Mouse (Mus musculus): ENCODE results near the gene Cpxm2.

Cpxm2 gene

DNA sequence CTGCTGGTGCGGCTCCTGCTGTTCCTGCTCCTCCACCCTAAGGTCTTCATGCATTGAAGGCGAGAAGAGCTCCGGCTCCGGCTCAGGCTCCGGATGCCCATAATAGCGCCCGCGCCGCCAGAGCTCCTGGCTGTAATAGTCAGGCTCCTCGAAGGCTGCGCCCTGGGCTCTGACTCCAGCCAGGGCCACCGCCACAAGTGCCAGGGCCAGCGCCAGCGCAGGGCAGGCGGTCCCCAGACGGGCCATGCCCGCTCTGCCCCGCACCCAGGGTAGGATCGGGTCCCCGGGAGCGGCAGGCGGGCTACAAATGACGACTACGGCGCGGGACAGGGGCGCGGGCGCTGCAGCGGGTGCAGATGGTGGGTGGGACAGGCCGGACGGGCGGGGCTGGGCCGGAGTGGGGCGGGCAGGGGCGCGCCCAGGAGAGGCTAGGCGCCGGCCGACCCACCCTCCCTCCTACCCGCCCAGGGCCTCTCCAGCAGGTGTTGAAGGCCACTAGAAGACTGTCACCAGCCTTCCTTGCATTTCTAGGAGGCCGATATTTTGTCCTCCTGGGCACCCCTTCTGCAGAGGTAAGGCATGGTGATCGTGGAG is at the start of gene Cpxm2:
TSS of gene Cpxm2 (minus strand) at position 372 of the 594 bp plus-strand sequence.
- CTCF ChIA-PET, result interaction anchor here in 2 of 4 experiments (0.8 to 1.3 kb wide), 3 partner anchors 12 to 255 kb away, joined by 3 to 4 read pairs (median 4); no protein-coding TSS in a partner anchor
- POLR2A ChIA-PET, result interaction anchor here in 1 of 4 experiments (0.6 kb wide), 1 partner anchor 387 kb away, joined by 4 read pairs; no protein-coding TSS in a partner anchor

DNA sequence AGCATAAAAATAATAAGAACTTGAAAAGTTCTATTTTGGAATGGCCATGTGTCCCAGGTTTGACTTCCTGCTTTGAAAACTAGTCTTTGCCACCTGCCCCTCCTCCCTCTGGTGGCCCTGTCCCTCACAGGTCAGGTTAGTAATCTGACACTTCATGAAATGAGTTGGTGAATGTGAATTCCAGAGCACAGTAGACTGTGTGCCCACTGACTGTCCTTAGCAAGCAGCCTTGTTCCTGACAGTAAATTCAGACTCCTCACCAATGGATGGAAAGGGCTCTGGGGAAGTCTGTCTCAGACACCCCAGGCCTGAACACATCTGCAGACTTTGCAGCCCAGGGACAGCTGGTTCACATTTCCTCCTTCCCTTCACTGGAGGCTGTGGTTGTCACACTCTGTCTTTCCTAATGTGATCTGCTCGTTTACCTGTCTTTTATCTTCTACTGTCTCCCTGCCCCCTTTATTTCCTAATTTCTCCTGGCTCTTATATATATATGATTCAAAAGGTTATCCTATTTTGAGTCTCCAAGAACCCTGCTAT is 49.6 kb upstream of the Cpxm2 start:
- ChIA-PET CTCF (no interaction called here), POLR2A (no interaction called here)

DNA sequence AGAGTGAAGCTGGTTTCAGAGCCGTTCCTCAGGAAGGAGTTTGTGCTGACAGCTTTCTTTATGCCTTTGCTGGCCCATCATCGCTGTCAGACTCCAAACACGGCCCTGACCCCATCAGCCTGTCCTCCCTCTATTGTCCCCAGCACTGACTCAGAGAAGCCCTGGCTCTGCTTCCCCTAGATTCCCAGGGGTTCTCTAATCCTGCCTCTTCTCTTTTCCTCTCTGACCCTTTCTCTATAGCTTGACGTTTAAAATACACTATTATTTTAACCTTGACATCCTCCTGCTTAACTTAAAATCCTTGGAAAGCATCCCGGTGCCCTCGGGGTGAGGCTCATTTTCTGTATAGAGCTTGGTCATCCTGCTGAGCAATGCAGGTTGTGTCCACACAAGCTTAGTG is 45.1 kb upstream of the Cpxm2 start:
- POLR2A ChIA-PET, result no interaction called here
- CTCF ChIA-PET, result interaction anchor here in 1 of 4 experiments (0.7 to 1.1 kb wide), 2 partner anchors 14 to 119 kb away, joined by 4 read pairs; no protein-coding TSS in a partner anchor

DNA sequence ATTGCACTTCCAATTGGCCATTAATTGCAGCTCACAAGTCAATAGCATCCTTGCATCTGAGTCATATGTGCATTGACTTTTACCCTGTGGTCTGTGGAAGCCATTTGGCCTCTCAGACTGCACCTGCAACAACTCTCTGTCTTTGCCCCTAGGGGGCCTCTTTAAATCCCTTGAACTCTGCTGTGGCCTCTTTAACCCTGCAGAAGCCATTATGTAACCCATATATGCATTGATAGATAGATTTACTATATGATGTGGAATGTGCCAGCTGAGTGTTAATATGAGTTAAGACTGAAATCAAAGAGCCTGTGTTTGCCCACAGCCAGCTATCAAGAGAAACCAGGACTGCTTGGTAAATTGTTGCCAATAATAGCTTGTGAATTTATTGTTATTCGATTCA is 44.3 kb upstream of the Cpxm2 start:
- ChIA-PET POLR2A (no interaction called here), CTCF (interaction anchor here in 3 of 4 experiments (0.6 to 2.0 kb wide), 8 partner anchors 10 to 700 kb away, joined by 3 to 15 read pairs (median 4); no protein-coding TSS in a partner anchor)

DNA sequence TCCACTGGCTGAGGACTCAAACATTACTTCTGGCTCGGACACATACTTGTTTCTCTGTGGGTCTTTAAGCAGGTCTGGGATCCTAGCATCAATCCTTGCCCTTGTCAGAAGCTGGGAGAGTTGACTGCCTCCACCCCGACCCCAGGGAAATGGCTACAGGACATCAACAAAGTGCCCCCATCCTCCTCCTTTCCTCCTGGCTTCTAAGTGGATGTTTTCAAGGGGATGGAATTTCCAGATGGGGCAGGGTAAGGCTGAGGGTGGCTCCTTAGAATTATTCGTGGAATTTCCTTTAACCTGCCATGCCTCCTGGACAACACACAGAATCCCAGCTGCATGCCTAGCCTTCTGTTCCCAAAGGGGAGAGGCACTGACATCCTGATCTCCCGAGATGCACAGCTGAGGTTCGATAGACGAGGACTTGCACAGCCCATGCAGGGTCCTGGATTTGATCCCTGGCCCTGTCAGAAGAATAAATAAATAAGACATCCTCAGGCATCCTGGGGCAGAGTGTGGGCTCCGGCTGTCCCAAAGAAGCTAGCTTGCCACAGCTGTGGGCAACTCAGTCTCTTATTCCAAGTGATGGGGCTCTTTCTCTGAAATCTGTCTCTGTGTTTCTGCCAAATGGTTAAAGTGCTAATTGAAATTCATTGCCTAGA is 43.4 kb upstream of the Cpxm2 start:
- ChIA-PET CTCF (interaction anchor here in 1 of 4 experiments (0.5 to 2.0 kb wide), 2 partner anchors 15 to 20 kb away, joined by 3 to 13 read pairs; no protein-coding TSS in a partner anchor), POLR2A (no interaction called here)

DNA sequence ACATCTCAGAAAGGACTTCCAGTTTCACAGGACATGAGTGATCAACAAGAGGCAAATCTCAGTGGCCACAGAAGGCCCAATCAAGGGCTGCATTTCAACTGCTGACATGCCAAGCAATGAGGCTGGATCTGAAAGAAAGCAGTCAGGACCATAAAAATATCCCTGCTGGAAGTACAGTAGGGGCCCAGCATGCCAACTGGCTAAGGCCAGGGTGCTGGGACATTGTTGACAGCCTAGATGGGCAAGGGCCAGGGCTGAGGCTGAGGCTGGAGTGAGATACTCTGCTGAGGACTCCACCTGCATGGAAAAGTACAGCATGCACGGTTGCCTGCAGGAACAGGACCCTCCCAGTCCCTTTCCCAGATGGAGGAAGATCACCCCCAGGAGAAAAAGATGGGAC is 42.0 kb upstream of the Cpxm2 start:
- ChIA-PET CTCF (no interaction called here), POLR2A (no interaction called here)

DNA sequence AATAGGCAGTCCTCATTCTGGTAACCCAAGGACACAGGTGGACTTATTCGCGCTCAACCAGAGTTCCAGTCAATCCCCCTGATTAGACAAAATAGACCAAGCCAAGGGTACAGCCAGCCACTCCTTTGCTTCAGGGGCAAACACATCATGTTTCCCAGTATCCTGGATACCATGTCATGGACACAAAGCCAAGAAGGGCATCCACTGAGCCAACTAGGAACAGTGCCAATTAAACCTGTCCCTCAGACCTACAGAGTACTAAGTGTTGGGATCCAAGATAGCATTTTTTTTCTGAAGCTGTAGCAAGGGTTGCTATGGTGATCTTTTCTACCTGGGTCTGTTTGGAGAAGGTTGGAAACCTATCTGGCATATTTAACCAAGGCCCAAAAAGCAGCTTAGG is 39.1 kb upstream of the Cpxm2 start:
- POLR2A ChIA-PET, result no interaction called here
- CTCF ChIA-PET, result no interaction called here

DNA sequence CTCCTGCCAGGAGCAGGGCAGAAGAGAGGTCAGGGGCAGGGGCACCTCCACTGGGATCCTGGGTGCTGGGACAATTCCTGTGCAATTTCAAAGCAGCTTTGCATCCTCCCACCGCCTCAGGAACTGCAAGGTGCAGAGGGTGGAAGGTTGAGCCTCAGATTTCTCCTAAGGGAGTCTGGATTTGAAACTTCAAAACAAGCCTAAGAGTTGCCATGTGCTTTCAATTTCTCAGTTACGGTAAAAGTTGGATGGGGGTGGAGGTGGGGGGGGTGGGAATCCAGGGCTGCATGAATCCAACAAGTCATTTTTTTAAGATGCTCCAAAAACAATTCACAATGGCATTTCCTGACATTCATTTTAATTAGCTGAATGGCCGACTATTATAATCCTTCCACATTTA is 32.9 kb upstream of the Cpxm2 start:
- ChIA-PET CTCF (no interaction called here), POLR2A (no interaction called here)

DNA sequence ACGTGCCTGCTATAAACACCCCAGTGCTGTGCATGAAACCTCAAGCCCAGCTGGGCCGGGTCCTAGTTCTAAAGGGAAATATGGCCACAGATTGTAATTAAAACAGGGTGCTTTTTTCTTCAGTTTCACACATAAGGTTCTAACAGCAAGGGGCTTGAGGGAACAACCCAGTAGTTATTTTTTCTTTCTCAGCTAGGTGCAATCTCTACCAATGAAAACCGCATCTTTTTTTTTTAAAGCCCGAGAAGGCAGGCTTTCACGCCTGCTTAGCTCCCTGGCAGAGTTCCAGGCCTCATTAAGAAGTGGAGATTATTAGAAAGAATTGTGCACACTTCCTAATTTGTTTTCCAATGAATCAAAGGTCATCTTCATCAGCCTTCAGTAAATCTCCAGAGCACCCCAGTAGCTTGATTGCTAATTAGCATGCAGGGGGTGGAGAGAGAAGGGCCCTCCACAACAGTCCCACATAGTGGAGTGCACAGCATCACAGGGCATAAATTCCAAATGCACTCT is 29.4 kb upstream of the Cpxm2 start:
- ChIA-PET CTCF (no interaction called here), POLR2A (no interaction called here)

DNA sequence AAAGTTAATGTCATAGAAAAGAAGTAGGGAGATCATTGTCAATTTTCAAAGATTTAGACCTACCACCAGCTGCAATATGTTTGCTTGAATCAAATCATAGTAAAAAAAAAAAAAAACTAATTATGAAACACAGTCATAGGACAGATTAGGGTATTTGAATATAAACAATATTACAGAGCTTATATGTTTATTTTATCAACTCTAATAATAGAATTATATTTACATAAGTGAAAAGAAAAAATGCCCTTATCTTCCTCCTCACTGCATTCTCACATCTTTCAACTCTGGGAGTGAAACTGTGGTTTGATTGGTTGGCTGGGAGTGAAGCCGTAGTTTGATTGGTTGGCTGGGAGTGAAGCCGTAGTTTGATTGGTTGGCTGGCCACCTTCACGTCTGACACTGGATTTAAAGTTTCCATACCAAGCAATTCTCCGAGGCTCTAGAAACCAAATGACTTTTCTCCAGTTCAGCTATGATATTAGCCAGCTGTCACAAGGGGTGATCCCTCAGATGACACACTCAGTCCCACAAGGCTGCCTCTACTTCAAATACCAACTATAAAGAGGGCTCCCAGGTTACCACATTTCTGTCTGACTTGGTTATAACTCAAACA is 27.2 kb upstream of the Cpxm2 start:
- ChIA-PET POLR2A (no interaction called here), CTCF (no interaction called here)

DNA sequence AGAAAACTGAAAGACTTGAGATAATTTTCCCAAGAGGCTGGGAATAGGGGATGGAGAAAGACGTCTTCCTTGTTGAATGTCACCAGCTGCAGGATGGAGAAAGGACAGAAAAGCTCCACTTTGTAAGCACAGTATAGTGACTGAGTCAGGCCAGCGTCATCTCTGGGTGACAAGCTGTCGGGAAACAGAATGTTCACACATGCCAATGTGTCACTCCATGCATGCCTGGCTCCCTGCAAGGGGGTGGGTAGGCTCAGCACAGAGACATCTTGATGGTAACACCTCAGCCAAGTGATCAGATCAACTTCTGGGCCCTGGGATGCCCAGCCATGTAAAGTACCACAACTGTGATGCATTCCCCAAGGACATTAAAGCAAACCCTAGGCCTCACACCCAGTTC is 26.5 kb upstream of the Cpxm2 start:
- POLR2A ChIA-PET, result interaction anchor here in 1 of 4 experiments (1.0 kb wide), 1 partner anchor 395 kb away, joined by 3 read pairs; the partner anchor contains the start of gene Oat

DNA sequence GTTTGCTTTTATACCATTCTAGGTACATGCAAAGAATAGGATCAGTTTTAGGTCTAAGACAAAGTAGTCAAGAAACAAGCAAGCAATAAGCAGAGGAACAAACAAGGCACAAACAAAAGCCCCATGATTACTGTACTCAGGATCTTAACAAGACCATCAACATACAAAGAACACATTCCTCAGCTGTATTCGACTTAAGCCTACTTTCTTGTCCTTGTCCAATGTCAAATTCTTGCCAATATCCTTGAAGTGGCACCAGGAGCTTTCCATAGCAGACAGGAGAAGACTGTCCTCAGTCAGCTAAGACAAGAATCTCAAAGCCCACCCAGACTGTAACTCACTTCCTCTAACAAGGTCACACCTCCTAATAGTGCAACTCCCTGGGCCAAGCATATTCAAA is 24.5 kb upstream of the Cpxm2 start:
- CTCF ChIA-PET, result interaction anchor here in 1 of 4 experiments (0.6 kb wide), 1 partner anchor 15 kb away, joined by 4 read pairs; no protein-coding TSS in a partner anchor
- POLR2A ChIA-PET, result interaction anchor here in 1 of 4 experiments (0.5 to 0.9 kb wide), 4 partner anchors 35 to 476 kb away, joined by 3 to 4 read pairs (median 3); no protein-coding TSS in a partner anchor

More for the DNA sequence above, 26.5 kb upstream of the Cpxm2 start:
- CTCF ChIA-PET, result no interaction called here

DNA sequence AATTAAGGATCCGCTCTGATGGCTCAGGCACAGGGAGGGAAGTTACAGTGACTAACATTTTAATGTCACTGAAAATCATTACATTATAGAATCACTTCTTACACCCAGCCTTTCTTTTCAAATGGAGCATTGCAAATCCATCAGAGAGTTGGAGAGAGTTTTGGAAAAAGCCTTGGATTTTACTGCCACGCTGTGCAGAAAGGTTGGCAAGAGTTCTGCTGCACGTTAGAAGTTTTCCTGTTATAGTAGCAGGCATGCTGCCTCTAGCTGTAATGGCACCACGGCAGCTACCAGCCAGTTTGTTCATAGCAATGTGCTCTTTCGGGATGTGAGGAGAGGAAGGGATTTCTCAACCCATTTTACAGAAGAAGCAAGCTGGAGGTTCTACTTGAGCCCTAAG is 20.2 kb upstream of the Cpxm2 start:
- CTCF ChIA-PET, result interaction anchor here in 1 of 4 experiments (1.4 kb wide), 1 partner anchor 38 kb away, joined by 3 read pairs; no protein-coding TSS in a partner anchor
- POLR2A ChIA-PET, result no interaction called here

DNA sequence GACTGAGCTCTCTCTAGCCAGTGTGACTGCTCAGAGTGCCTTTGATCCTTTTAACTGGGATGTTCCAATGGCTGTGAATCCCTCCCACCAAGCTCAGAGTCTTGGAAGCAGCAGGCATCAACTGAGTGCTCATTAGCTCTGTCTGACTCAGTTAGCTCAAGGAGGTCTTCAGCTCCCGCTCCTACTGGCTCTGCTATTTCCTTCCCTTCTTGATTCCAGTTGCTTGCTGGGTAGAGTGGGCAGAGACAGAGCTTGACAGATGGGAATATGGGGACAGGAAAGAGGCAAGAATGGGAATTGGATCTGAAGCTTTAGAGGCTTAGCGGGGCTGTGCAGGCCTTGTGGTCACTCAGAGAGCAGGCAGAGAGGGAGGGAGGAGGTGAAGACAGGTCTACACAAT is 19.8 kb upstream of the Cpxm2 start:
- POLR2A ChIA-PET, result interaction anchor here in 2 of 4 experiments (0.6 kb wide), 2 partner anchors 192 to 993 kb away, joined by 3 read pairs; no protein-coding TSS in a partner anchor
- CTCF ChIA-PET, result interaction anchor here in 1 of 4 experiments (1.4 kb wide), 1 partner anchor 39 kb away, joined by 3 read pairs; no protein-coding TSS in a partner anchor

DNA sequence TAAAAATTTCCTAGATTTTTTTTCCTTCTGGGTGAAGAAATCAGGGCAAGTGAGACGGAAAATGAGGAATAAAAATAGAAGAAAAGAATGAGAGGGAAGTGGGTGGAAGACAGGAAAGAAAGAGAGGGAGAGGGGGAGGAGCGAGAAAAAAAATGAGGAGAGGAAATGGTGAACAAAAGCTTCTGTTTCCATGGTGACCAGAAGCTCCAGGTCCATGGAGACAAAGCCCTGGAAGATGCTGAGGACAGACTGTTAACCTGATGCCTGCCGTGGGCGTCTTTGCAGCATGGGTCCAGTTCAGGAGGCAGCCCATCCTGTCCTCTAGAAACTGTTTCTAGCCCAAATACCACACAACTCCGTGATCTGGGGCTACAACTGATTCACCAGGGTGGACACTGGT is 17.7 kb upstream of the Cpxm2 start:
- ChIA-PET POLR2A (interaction anchor here in 1 of 4 experiments (0.6 kb wide), 1 partner anchor 1107 kb away, joined by 3 read pairs; no protein-coding TSS in a partner anchor), CTCF (no interaction called here)

DNA sequence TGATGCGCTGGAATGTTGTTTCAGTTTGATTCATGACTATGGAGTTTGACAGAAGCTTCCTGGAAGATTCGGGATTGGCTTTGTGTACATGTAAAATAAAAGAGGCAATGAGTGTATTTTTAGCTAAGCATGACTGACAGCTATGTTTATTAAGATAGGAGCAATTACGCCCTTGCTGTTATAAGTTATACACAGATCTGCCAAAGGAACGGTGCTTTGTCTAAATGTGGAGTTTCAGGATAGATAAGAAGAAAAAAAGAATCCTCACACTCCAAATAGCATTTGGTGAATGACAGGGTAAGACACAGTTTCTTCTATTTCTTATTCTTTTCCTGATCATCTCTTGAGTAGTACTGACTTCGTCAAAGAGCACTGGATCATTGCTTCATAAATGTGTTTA is 17.2 kb upstream of the Cpxm2 start:
- ChIA-PET POLR2A (interaction anchor here in 1 of 4 experiments (0.6 kb wide), 1 partner anchor 1106 kb away, joined by 3 read pairs; no protein-coding TSS in a partner anchor), CTCF (interaction anchor here in 1 of 4 experiments (0.7 kb wide), 1 partner anchor 186 kb away, joined by 3 read pairs; no protein-coding TSS in a partner anchor)

DNA sequence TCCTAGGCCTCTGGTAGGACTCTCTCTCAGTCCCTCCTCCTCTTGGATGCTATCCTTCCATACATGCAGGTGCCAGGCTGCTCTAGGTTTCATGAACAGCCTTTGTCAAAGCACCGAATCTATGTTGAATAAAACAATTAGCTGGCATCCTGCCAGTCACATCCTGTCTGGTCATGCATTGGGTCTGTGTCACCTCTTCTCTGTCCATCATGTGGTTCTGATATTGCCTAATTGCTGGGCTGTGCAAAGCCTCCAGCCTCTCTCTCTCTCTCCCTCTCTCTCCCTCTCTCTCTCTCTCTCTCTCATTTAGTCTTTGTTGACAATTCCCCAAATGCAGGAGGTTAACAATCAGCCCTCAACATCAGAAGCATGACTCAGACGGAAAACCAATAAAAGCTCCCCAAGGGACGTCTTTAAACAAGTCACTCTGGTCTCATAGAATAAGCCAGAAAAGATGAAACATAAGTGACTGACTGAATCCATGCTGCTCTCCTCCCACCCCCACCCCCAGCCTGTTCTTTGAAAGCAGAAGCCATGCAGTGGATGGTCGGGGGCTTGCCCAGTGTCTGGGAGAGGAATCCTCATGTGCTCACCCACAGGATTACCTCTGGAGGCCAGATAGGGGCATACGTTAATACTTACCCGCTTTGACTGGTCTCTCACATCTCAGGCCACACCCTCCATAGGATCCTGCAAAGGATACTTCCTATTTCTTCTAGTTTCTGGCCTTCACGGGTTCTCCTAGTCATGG is 15.1 kb upstream of the Cpxm2 start:
- CTCF ChIA-PET, result no interaction called here
- POLR2A ChIA-PET, result no interaction called here

DNA sequence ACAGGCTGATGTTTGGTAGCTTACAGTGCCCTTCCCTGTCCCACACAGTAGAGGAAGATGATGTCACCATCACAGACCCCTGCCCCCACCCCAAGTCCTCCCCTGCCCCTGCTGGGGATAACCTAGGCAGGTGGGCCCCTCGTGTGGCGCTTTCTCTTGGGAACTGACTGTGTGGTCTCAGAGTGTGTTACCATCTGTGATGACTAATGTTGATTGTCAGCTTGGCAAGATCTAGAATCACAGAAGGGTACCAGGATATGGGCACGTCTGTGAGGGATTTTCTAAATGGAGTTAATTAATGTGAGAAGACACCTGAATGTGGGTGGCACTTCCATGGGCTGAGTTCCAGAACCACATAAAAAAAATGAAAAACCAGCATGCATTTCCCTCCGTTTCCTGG is 12.7 kb upstream of the Cpxm2 start:
- POLR2A ChIA-PET, result no interaction called here
- CTCF ChIA-PET, result no interaction called here

DNA sequence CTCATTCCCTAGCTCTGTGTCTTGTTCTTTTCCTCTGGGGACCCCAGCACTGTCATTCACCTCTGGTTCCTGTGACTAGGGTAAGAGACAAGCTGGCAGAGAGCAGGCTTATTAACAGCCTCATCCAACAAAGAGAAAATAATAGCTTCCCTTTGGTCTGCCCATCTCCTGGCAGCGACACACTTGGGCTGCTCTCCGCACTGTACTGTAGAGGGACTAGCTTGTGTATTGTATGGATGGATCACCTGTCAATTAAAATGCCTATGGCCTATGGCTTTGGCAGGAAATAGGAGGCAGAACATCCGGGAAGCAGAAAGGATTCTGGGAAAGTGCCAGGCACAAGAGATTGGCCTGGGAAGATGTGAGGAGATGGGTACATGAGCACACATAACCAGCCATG is 7.7 kb upstream of the Cpxm2 start:
- POLR2A ChIA-PET, result interaction anchor here in 1 of 4 experiments (0.6 kb wide), 1 partner anchor 732 kb away, joined by 4 read pairs; no protein-coding TSS in a partner anchor
- CTCF ChIA-PET, result no interaction called here
